Mouse (Mus musculus) CD4-positive helper T cell, adult 2 months (primary cell): ENCODE measurements around the gene Lrpprc.
A peak's percentile ranks its signal among the peaks of the same experiment; 100 is the strongest.

Experiments
- DNase-seq: peaks from one replicate; pipeline ENCODE4 v3.0.0-alpha.2; 2012; ENCODE audit warnings: low read depth, missing footprints, low spot score

Gene Lrpprc

DNA sequence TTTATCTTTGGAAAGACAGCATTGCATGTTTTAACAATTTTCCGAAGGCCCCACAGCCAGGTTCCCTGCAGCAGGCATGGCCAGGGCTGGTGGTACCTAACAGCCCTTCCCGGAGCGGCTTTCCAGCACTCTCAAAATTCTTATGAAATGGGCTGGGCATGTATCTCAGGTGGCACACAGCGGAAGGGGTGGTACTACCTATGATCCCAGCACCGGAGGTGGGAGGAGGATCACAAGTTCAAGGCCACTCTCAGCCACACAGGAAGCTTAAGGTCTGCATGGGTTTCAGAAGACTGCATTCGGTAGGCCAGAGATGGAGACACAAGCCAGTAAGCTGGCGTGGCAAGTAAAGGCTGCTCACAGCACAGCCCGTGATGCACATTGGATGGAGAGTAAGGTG lies 31.6 kb downstream of the Lrpprc start:
- peak; percentile 35 for DNase-seq

DNA sequence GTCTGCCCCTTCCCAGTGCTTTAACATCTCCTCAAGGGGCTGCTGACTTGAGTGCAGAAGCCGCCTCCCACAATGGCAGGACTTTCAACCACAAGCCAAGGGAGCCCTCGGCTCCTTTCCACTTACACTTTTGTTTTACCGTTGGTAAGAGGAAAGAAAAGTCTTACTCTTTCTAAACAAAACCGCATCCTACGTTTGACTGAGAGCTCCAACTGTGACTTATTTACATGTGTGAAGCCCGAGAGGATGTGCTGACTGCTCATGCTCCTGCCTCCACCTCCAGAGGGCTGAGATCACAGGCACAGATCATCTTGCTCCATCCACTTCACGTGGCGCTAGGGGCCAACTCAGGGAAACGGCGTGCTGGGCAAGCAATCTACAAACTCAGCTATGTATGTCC lies 32.2 kb downstream of the Lrpprc start:
- peak; percentile 70 for DNase-seq

- DNase-seq = peak; percentile 27
Observed at GRCm38 (mm10) chr17:84756090-84756489, 34.5 kb downstream of the Lrpprc start.

- DNase-seq = no peak
Observed at GRCm38 (mm10) chr17:84753489-84753888, 37.1 kb downstream of the Lrpprc start.

GRCm38 (mm10) chr17:84752286-84752685 lies 38.3 kb downstream of the Lrpprc start:
- no peak for DNase-seq

- DNase-seq = no peak
Observed at GRCm38 (mm10) chr17:84751630-84752191, 38.9 kb downstream of the Lrpprc start.

GRCm38 (mm10) chr17:84750130-84750529 lies 40.5 kb downstream of the Lrpprc start:
- no peak for DNase-seq

DNA sequence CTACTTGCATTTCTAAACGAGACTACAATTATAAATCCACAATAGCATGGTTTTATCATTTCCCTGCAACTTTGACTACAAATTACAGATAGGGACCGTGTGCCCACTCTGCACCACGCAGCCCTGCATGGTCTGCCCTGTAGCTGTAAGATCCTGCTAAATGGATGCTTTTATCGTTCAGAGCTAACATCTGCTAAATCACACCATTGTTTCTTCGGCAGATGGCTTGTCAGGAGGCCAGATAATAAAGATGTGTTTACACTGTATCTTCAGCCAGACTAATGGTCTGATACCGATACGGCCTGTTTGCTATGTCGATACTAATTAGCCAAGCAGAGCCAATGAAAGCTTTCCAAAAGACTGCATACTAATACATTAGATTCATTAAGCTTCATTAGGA lies 41.3 kb downstream of the Lrpprc start:
- no peak for DNase-seq

- DNase-seq = no peak
Observed at GRCm38 (mm10) chr17:84748152-84748682, 42.4 kb downstream of the Lrpprc start.

DNA sequence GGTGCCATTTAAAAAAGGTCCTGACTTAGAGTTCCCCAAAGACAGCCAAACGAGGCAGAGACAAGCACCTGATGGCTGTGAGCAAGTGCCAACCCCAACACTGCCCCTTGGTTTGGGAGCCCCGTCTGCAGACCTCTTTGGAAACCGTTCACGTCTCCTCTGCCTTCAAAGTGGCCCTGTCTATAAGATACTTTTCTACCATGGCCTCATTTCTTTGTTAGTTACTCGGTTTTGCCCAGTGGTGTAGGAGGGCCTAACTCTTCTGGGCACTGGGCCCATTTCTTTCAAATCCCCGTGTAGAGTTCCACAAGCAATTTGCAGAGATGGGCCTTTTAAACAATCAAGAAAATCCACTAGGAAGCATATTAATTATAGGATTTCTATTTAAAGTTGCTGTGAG lies 43.4 kb downstream of the Lrpprc start:
- no peak for DNase-seq

DNA sequence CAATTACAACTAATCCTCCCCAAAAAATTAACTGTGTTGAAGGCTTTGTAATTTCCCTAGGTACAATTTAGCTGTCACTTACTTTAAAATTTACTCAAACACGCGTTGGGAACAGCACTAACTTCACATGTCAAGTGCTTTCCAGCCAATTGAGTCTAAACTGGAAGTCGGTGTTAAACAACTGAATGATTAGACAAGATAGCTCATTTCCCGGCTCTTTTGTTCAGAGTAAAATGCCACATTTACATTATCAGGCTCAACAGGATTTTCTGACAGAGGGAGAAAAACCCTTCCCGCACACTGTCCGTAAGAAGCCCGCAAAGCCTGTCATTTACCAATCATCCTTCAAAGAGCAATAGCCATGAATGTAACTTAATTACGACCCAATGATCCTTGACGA lies 45.6 kb downstream of the Lrpprc start:
- no peak for DNase-seq

DNA sequence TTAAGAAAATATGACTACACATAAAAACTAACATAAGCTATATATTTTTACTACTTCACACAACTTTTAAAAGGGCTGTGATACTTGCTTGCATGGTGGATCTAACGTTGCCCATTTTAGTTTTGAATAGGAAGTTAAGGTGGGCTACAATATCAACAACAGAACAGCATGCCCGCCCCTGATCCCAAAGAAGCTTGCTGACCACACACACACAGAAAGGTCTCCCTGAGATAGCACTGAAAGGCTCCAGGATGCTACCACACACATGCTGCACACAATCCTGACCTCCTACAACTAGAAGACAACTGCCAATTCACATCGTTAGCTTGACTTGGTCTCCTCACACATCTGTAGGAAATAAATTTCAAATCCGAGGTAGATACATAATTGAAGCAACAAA lies 46.3 kb downstream of the Lrpprc start:
- no peak for DNase-seq

DNA sequence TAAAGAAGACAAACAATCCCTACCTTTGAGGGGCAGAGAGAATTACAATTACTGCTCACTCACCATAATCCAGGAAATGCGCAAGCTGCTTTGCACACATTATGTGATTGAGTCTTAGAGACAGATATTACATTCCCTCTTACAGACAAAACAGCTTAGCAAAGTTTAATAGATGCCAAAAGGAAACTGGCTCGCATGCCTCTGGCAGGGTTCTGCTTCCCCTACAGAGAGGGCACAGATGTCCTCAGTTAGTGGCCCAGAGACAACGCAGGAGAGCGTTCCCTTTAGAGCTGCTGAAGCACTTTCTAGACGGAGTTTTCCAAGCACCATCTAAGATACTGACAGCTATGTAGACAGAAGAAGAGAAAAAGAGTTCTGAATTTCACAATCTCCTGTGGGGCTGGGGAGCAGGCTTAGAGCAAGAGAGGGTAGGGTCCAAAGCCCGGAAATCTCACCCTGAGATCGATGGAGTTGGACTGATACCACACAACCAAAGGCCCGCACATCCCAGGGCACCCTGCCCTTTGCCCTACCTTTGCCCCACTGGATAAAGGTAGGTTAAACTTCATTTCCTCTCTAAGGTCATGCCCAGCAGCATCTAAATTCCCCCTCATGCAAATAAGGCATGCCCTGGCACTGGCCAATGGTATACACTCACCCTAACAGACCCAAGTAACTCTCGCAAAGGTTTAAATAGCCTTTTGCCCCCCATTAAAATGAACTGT lies 52.4 kb downstream of the Lrpprc start:
- DNase-seq = no peak

DNA sequence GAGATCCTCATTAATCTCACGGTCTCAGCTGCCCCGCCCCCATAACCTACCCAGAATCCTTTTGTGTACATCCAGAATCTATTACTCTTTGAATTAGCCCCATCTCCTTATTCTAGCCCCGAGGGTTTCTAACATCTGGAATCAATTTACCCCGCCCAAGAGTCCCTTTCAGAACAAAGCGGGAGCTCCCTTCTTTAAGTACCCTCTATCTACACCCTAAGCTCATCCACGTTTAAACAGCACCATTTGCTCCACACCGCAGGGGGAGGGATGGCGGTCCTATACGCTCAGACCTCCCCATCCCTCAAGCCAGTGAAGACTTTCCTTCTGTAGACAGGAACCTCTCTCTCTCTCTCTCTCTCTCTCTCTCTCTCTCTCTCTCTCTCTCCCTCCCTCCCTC lies 53.9 kb downstream of the Lrpprc start:
- DNase-seq = no peak

DNA sequence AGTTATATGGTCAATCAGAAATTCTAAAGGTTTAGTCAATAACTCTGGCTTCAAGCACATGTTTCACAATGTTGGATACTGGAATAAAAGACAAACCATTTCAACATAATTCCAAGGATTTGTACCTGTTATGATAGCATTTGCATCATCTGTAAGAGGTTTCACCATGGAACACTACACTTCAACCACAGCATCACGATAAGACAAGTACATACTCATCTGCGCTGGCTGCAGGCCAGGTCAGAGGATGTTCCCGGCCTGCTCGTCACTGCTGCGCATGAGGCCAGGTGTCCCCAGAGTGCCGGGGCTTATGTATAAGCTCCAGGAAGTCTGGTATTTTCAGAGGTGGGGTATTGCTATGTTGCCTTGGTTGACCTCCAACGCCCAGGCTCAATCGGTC lies 58.0 kb downstream of the Lrpprc start:
- DNase-seq = no peak

DNA sequence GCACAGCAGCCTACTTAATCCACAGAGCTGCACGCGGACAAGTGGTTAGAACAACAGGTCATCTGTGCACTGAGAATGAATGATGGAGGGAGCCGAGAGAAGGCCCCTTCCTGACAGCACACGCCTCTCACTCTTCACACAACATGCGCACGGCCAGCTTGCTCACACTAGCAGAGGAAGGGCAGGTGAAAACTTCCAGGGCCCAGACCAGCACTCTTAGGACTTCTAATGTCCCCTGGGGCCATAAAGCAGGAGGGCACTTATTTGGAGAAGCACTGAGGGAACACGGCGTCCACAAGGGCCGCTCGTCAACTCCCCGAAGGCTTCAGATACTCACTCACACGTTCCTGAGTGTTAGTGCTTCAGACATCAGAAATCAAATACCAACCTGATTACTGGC lies 59.2 kb downstream of the Lrpprc start:
- no peak for DNase-seq

DNA sequence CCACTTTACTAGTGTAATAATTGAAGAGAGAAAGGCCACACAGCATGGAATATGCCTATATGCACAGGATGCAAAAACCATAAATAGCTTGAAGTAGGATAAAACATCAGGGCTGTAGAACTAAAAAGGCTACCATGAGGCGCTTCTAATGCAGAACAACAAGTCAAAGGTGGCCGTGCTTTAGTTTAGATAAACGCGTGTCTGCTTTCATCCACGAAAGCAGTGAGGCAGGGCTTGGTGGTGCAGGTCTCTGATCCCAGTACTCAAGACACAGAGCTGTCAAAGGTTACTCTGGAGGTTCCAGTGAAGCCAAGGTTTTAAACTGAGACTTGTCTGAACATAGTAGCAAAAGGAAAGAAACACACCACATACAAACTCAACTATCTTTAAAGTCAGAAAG lies 61.4 kb downstream of the Lrpprc start:
- no peak for DNase-seq

DNA sequence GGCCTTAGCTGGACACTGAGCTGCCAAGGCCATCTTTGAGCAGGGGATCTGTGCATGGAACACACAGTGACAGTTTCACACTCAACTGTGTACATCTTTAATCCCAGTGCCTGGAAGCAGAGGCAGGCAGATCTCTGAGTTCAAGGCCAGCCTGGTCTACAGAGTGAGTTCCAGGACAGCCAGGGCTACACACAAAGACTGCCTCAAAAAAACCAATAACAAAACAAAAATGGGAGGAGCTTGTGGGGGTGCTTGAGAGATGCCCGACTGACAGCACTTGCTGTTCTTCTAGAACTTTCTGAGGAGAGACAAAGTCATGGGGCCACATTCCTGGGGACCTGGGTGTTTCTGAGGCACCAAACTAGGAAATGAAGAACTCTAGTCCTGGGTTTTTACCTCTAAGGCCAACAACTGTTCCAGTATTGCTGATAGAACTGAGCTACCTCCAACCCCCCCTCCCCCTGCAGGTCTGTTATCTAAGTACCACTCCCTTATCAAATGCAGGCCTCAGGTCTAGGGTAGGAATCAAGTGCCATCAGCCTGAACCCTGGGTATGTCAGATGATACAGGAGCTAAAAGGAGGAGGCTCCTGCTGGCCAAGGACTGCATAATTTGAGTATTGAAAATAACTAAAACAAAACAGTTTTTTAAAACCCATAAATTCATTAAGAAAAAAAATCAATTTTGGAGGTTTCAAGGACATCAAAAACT lies 62.2 kb downstream of the Lrpprc start:
- no peak for DNase-seq

- no peak for DNase-seq
Observed at GRCm38 (mm10) chr17:84725163-84725562, 65.4 kb downstream of the Lrpprc start.

GRCm38 (mm10) chr17:84724028-84724427 lies 66.6 kb downstream of the Lrpprc start:
- DNase-seq = no peak

DNA sequence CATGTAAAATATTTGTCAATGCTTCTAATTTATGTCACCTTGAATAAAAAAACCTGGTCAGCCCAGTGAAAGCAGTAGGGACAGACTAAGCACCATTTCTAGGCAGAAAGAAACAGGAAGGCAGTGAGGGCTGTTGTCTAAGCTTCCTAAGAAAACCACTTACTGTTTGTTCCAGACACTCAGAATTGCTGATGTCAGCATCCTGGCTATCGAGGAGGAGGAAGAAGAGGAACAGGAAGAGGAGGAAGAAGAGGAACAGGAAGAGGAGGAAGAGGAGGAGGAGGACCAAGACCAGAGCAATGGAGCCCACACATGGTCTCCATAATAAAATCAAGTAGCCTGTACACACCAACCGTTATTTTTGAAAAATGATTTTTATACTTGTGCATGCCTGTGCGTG lies 71.5 kb downstream of the Lrpprc start:
- no peak for DNase-seq

- DNase-seq = no peak
Observed at GRCm38 (mm10) chr17:84717416-84717815, 73.2 kb downstream of the Lrpprc start.
